Mouse (Mus musculus) liver, adult (tissue): Measurements from ENCODE around the gene Nol8.

Experiments used
- GATA4 ChIP-seq: IDR thresholded peaks from 2 replicates; pipeline ENCODE4 v1.6.1; 2014; ENCODE audit warnings: mild to moderate bottlenecking, low read length; ENCODE audit not compliant: insufficient replicate concordance

Gene Nol8

DNA sequence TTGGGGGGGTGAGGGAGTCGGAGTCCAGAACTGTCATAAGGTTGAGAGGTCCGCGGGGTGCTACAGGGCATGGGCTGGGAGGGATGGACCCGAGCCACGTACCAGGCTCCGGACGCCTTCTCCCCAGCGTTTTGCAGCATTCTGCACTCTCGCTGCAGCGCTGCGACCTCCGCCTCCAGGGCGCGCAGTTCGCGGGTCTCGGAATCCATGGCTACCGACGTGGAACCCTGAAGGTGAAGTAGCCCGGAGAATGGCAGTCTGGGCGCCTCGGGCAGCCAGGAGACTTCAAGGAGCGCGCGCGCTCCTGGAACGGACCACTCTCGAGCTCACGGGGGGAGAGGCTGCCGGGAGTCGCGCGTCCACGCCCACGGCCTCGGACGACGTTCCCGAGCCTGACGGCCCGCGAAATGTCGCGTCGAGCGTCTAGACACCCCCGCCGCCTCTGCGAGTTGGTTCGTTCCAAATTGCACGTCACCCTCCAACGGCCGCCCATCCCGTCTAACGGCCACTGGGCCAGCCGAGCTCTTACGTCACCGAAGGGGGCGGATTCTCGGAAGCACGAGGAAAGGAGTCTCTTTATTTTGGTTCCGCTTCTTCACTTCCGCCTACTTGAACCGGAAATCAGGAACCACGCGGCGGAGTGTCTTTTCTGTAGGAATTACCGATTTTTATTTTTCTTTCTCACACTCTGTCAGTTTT is at the start of gene Nol8, which contains the start of gene Cenpp:
Gene Nol8, plus strand, starts transcription at position 598 of the 699 bp plus-strand sequence.
Gene Cenpp, minus strand, starts transcription at position 305 of the 699 bp plus-strand sequence.
- peak; percentile 32; the same call in 1 of the 2 replicates for TF ChIP-seq GATA4

DNA sequence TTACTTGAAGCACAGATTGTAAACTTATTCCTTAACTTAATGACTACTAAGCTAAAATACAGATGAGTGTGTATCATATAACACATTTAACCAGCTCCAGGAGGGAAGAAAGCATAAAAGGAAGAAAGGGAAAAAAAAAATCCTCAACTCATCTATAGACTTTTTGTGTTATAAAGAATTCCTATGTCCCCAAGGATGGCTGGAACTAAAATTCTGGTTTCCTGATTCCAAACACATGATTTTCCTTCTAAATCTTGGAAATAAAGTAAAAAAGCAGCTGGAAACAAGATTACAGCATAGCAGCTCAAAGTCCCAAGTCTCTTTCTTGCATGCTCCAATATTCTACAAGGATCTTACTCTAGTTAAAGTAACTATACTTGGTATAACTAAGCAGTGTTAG is 49.3 kb upstream of the Nol8 start:
- no peak for TF ChIP-seq GATA4

- no peak for TF ChIP-seq GATA4
Observed at GRCm38 (mm10) chr13:49607714-49608113, 45.2 kb upstream of the Nol8 start, which contains the start of gene Ogn. Gene Ogn (plus strand): TSS chr13:49608046.

- TF ChIP-seq GATA4 = no peak
Observed at GRCm38 (mm10) chr13:49608589-49609322, 44.1 kb upstream of the Nol8 start.

- no peak for TF ChIP-seq GATA4
Observed at GRCm38 (mm10) chr13:49617021-49617420, 35.9 kb upstream of the Nol8 start.

GRCm38 (mm10) chr13:49618365-49618764 is 34.5 kb upstream of the Nol8 start:
- TF ChIP-seq GATA4 = no peak

DNA sequence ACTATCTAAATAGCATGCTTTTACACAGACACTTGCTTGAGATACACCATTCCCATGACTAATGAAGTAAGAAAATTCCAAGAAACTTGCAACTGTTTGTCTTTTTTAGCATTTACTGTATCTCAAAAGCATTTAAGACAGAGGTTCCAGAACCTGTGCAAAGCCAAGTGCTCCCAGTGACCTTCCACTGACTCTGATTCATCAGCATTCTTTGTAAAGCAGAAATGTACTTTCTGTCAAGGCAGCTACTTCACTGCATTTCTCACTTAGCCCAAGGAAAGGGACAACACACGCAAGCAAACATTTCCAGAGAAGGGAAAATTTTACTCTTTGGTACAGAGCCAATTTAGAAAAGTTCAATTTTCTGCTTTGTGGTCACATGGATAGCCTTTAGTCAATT is 29.7 kb upstream of the Nol8 start:
- no peak for TF ChIP-seq GATA4

DNA sequence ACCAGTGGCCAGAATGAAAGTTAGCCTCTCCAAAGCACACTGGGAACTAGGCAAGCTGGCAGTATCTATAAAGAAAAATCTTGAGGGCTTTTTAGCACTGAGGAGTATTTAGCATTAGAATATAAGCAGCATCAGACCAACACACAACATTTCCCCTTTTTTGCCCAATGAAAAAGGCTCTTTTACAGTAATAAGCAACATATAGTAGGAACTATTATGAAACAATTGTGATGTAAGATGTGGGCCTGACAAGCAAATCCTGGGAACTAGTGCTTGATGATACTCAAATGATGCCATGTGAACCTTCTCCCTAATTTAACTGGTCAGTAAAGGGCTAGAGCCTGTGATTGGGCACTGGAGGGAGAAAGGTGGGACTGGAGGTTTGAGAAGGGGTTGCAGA is 24.7 kb upstream of the Nol8 start:
- TF ChIP-seq GATA4 = no peak

GRCm38 (mm10) chr13:49629076-49629475 is 23.8 kb upstream of the Nol8 start:
- TF ChIP-seq GATA4 = no peak

DNA sequence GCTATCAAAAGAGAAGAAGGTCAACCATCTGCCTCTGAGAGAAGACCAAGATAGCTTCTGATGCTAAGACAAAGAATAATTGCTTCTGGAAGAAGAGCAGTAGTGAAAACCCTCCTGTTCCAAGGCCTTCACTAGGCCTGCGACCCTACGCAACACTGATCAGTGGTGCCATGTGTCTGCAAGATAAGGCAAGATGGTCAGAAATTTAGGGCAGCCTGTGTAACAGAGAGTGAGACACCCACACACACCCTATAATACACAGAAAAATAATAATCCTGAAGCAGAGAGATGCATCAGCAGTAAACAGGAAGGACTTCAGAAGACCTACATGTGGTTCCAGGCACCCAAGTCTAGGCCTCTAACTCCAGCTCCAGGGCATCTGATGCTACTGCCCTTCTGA is 12.9 kb upstream of the Nol8 start:
- no peak for TF ChIP-seq GATA4

GRCm38 (mm10) chr13:49642650-49643049 is 10.2 kb upstream of the Nol8 start:
- no peak for TF ChIP-seq GATA4

- TF ChIP-seq GATA4 = no peak
Observed at GRCm38 (mm10) chr13:49643669-49644362, 9.1 kb upstream of the Nol8 start.

- no peak for TF ChIP-seq GATA4
Observed at GRCm38 (mm10) chr13:49644731-49645529, 7.9 kb upstream of the Nol8 start.

GRCm38 (mm10) chr13:49646019-49646418 is 6.9 kb upstream of the Nol8 start:
- no peak for TF ChIP-seq GATA4

DNA sequence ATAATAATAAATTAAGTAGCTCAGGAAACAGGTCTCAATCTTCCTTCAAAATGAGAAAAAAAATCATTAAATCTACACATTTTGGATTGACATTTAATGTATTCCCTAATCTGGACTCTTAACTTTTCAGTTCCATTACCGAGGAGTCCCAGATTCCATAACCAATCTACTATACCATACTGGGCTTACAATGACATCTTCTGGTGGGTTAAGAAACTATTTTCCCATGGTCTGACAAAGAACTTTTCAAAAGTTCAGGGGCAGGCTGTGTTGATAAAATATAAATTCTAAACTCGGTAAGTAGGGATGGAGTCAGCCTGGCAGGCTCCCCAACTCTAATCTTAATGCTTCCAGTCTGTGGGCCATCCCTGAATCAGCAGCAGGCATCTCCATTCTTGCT is 1.7 kb upstream of the Nol8 start:
- no peak for TF ChIP-seq GATA4
